Mouse (Mus musculus): ENCODE data around the gene Rin2. TPM values are rescaled to one million over a fixed set of nuclear protein-coding genes. Genes with fewer than 3 reads are reported as not detected.

The Rin2 gene
- total and polyA plus RNA-seq, 2 experiments = 3.4 to 10.9 TPM

- Histone ChIP-seq H3K27me3 (ENCODE audit: control insufficient read depth, insufficient read depth, low read length) (no peaks in the 10 kb centered on the region), H3K27ac (replicated peaks; ENCODE audit: insufficient read depth, low read depth, low read length) (peak overlapping the region; percentile 37; the same call in 1 of the 2 replicates), H3K79me2 (ENCODE audit: control insufficient read depth, insufficient read depth, low read length) (peaks cover 6% of the 10 kb centered on the region; the same call in 1 of the 2 replicates), H3K4me3 (ENCODE audit: insufficient read depth, low read depth, low read length) (no peak overlapping the region), H3K4me1 (ENCODE audit: control insufficient read depth, insufficient read depth, low read length) (no peaks in the 10 kb centered on the region), H3K9ac (ENCODE audit: low read depth, low read length) (no peak overlapping the region), H3K36me3 (ENCODE audit: control insufficient read depth, insufficient read depth, low read length) (no peaks in the 10 kb centered on the region; the same call in 1 of the 2 replicates)
- WGBS = 66% methylated on average over 5 of the region's 5 CpGs
- no peak for DNase-seq (ENCODE audit: extremely low read depth, low read depth, low spot score)
- TF ChIP-seq CTCF (IDR thresholded peaks at IDR 0.05; ENCODE audit: low read depth, low read length) (no peak), POLR2A (IDR thresholded peaks at IDR 0.05; ENCODE audit: extremely low read depth, insufficient read depth, low read length) (no peak)
These were observed 142.2 kb downstream of the Rin2 start for GRCm38 (mm10) chr2:145817195-145817594.

GRCm38 (mm10) chr2:145822013-145822782, 147.2 kb downstream of the Rin2 start:
- Histone ChIP-seq H3K4me1 (ENCODE audit: control insufficient read depth, insufficient read depth, low read length) (0 out of 2 replicates have a peak, but pooled peaks cover 2% of the 10 kb centered on the region), H3K27ac (replicated peaks; ENCODE audit: insufficient read depth, low read depth, low read length) (peak overlapping the region; percentile 79), H3K36me3 (ENCODE audit: control insufficient read depth, insufficient read depth, low read length) (peaks cover 7% of the 10 kb centered on the region), H3K9ac (ENCODE audit: low read depth, low read length) (peak overlapping the region; percentile 75), H3K27me3 (ENCODE audit: control insufficient read depth, insufficient read depth, low read length) (no peaks in the 10 kb centered on the region), H3K4me3 (ENCODE audit: insufficient read depth, low read depth, low read length) (peak overlapping the region; percentile 52), H3K79me2 (ENCODE audit: control insufficient read depth, insufficient read depth, low read length) (peaks cover 6% of the 10 kb centered on the region; the same call in 1 of the 2 replicates)
- TF ChIP-seq POLR2A (IDR thresholded peaks at IDR 0.05; ENCODE audit: extremely low read depth, insufficient read depth, low read length) (no peak), CTCF (IDR thresholded peaks at IDR 0.05; ENCODE audit: low read depth, low read length) (no peak)
- WGBS = 71% methylated on average over 15 of the region's 15 CpGs
- peak; percentile 52 for DNase-seq (ENCODE audit: extremely low read depth, low read depth, low spot score)

DNA sequence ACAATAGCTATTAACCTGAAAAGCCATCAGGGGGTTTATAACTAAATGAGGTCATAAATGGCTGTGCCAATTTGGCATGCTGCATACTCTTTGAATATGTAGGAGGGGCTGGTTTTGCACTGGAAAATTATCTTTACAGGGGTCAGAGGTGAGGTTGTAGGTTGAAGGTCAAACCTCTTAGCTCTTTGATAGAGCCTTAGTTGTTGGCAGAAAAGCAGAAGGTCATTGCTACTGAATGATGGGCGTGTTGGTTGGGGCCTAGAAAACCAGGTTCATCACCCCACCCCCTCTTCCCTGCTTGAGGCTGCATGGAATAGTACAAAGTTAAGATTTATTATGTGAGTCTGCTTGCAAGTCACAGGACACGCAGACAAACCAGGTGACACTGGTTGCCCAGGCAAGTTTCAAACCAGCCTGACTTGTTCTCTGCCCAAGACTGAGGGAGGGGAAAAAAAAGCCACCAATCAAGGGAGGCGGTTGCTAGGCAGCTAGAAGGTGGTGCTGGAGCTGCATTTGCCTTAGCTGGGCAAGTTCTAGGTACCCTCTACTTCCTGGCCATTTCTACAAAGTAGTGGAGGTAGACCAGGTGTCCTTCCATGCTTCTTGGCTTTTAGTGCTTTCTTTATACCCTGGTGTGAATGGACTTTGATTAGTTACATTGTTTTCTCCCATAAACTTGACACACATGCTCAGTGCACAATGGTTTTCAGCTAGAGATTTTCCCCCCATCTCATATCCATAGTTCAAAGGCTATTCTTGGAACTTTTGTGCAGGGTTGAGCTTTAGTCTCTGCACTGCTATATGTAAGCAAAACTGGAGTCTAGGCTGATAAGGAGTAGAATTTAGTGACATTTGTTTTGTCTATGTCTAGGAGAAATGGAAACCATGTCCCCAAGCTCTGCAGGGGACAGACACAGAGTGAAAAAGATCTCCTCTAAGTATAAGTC, 148.0 kb downstream of the Rin2 start:
- Histone ChIP-seq H3K4me3 (ENCODE audit: insufficient read depth, low read depth, low read length) (peak overlapping the region; percentile 52), H3K27me3 (ENCODE audit: control insufficient read depth, insufficient read depth, low read length) (no peaks in the 10 kb centered on the region), H3K79me2 (ENCODE audit: control insufficient read depth, insufficient read depth, low read length) (peaks cover 6% of the 10 kb centered on the region; the same call in 1 of the 2 replicates), H3K4me1 (ENCODE audit: control insufficient read depth, insufficient read depth, low read length) (peaks cover 9% of the 10 kb centered on the region), H3K27ac (replicated peaks; ENCODE audit: insufficient read depth, low read depth, low read length) (peak overlapping the region; percentile 5; the same call in 1 of the 2 replicates), H3K9ac (ENCODE audit: low read depth, low read length) (peak overlapping the region; percentile 53; the same call in 1 of the 2 replicates), H3K36me3 (ENCODE audit: control insufficient read depth, insufficient read depth, low read length) (peaks cover 7% of the 10 kb centered on the region)
- TF ChIP-seq CTCF (IDR thresholded peaks at IDR 0.05; ENCODE audit: low read depth, low read length) (no peak), POLR2A (IDR thresholded peaks at IDR 0.05; ENCODE audit: extremely low read depth, insufficient read depth, low read length) (no peak)
- 61% methylated on average over 3 of the region's 3 CpGs for WGBS
- DNase-seq (ENCODE audit: extremely low read depth, low read depth, low spot score) = peak; percentile 68

DNA sequence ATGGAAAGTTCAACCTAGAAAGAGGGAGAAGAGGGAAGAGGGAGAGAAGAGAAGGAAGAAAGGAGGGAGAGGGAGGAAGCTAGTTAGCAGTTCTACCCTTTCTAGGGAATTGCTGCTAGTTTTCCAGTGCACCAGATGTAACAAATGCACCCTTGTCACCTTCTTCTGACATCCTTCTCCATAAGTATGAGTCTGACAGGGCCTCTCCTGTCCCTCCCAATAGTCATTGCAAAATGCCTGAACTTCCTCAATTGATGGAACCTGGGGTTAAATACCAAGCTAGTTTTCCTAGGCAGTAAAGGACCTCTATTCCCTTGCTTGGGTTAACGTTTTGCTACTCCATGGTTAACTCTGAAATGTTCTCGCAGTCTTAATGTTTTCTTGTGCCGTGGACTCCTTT, 149.7 kb downstream of the Rin2 start:
- WGBS = 86% methylated on average over 3 of the region's 3 CpGs

GRCm38 (mm10) chr2:145825221-145825620, 150.2 kb downstream of the Rin2 start:
- Histone ChIP-seq H3K27me3 (ENCODE audit: control insufficient read depth, insufficient read depth, low read length) (no peaks in the 10 kb centered on the region), H3K79me2 (ENCODE audit: control insufficient read depth, insufficient read depth, low read length) (peaks cover 3% of the 10 kb centered on the region; the same call in 1 of the 2 replicates), H3K27ac (replicated peaks; ENCODE audit: insufficient read depth, low read depth, low read length) (peak overlapping the region; percentile 31; the same call in 1 of the 2 replicates), H3K4me3 (ENCODE audit: insufficient read depth, low read depth, low read length) (no peak overlapping the region), H3K36me3 (ENCODE audit: control insufficient read depth, insufficient read depth, low read length) (peaks cover 9% of the 10 kb centered on the region), H3K4me1 (ENCODE audit: control insufficient read depth, insufficient read depth, low read length) (peaks cover 15% of the 10 kb centered on the region), H3K9ac (ENCODE audit: low read depth, low read length) (no peak overlapping the region)
- WGBS = 87% methylated on average over 10 of the region's 10 CpGs
- no peak for DNase-seq (ENCODE audit: extremely low read depth, low read depth, low spot score)
- no peak for TF ChIP-seq POLR2A (IDR thresholded peaks at IDR 0.05; ENCODE audit: extremely low read depth, insufficient read depth, low read length)
- TF ChIP-seq CTCF (IDR thresholded peaks at IDR 0.05; ENCODE audit: low read depth, low read length) = no peak

More for the DNA sequence above, 149.7 kb downstream of the Rin2 start:
- Histone ChIP-seq H3K4me3 (ENCODE audit: insufficient read depth, low read depth, low read length) (0 out of 2 replicates have a peak overlapping the region, but pooled peaks have one; percentile 3), H3K36me3 (ENCODE audit: control insufficient read depth, insufficient read depth, low read length) (peaks cover 9% of the 10 kb centered on the region), H3K79me2 (ENCODE audit: control insufficient read depth, insufficient read depth, low read length) (peaks cover 3% of the 10 kb centered on the region; the same call in 1 of the 2 replicates), H3K27ac (replicated peaks; ENCODE audit: insufficient read depth, low read depth, low read length) (no peak overlapping the region), H3K9ac (ENCODE audit: low read depth, low read length) (no peak overlapping the region), H3K4me1 (ENCODE audit: control insufficient read depth, insufficient read depth, low read length) (peaks cover 15% of the 10 kb centered on the region), H3K27me3 (ENCODE audit: control insufficient read depth, insufficient read depth, low read length) (no peaks in the 10 kb centered on the region)
- DNase-seq (ENCODE audit: extremely low read depth, low read depth, low spot score) = no peak
- TF ChIP-seq CTCF (IDR thresholded peaks at IDR 0.05; ENCODE audit: low read depth, low read length) (no peak), POLR2A (IDR thresholded peaks at IDR 0.05; ENCODE audit: extremely low read depth, insufficient read depth, low read length) (no peak)

Measured in liver, adult 2 months (tissue).